ENCODE assay signal across 9 mouse cellular contexts in genomic region chr4:63216566-63216965, GRCm38 (mm10). TPM values are rescaled to one million over a fixed set of nuclear protein-coding genes. Genes with fewer than 3 reads are reported as not detected.
A peak's percentile ranks its signal among the peaks of the same experiment; 100 is the strongest.
DNase-seq lines count a peak whose midpoint lies in the region; ATAC-seq and TF ChIP-seq lines count a peak whose summit lies in the region.
"Had no signal": no experiment of that assay in that cellular context is flagged by ENCODE, and none has a peak within 500 bp of the region (broad histone marks: within the 10 kb centered on the region; RNA-seq: fewer than 3 reads in every experiment).

No protein-coding gene starts in this region.

- TF ChIP-seq POLR2A in cerebellum, adult 2 months (IDR thresholded peaks at IDR 0.05; ENCODE audit: borderline replicate concordance, insufficient read depth, low read length), result no peak

- TF ChIP-seq CTCF in cerebellum, adult 2 months (IDR thresholded peaks at IDR 0.05; ENCODE audit: borderline replicate concordance, insufficient read depth, low read depth, low read length), result no peak
- no peak for TF ChIP-seq CTCF in hindbrain, postnatal 0 days (IDR thresholded peaks at IDR 0.05; ENCODE audit: low read depth)

- no peak overlapping the region for H3K27ac ChIP-seq in cerebellum, adult 2 months (ENCODE audit: insufficient read depth, low read length)
- H3K27ac ChIP-seq in embryonic facial prominence, embryonic 11.5 days (replicated peaks; ENCODE audit: low read depth, low read length), result no peak overlapping the region
- no peak overlapping the region for H3K27ac ChIP-seq in hindbrain, postnatal 0 days

- H3K4me1 ChIP-seq in cerebellum, adult 2 months (ENCODE audit: control insufficient read depth, insufficient read depth, low read length), result peaks cover 16% of the 10 kb centered on the region
- peaks cover 3% of the 10 kb centered on the region for H3K4me1 ChIP-seq in embryonic facial prominence, embryonic 11.5 days (ENCODE audit: control insufficient read depth, insufficient read depth, low read length)
- peaks cover 7% of the 10 kb centered on the region; the same call in 1 of the 2 replicates for H3K4me1 ChIP-seq in hindbrain, postnatal 0 days (ENCODE audit: insufficient read depth, low read length)

- WGBS in cerebellum, adult 2 months, result 40% methylated on average over 9 of the region's 9 CpGs
- WGBS in embryonic facial prominence, embryonic 11.5 days, result 22% methylated on average over 9 of the region's 9 CpGs
- WGBS in hindbrain, postnatal 0 days, result 28% methylated on average over 9 of the region's 9 CpGs

- peak; percentile 10; the same call in 1 of the 2 replicates for ATAC-seq in embryonic facial prominence, embryonic 11.5 days (replicated peaks; ENCODE audit: insufficient number of reproducible peaks, low FRiP score, low TSS enrichment, low read depth)
- ATAC-seq in hindbrain, postnatal 0 days, result peak; percentile 44

- H3K4me2 ChIP-seq in embryonic facial prominence, embryonic 11.5 days (ENCODE audit: low read depth, low read length), result peak overlapping the region; percentile 100
- peak overlapping the region; percentile 100 for H3K4me2 ChIP-seq in hindbrain, postnatal 0 days (ENCODE audit: low read depth, low read length)

- no peaks in the 10 kb centered on the region for H3K36me3 ChIP-seq in embryonic facial prominence, embryonic 11.5 days (replicated peaks; ENCODE audit: control insufficient read depth, insufficient read depth, low read depth, low read length)
- H3K36me3 ChIP-seq in hindbrain, postnatal 0 days (ENCODE audit: insufficient read depth, low read length), result no peaks in the 10 kb centered on the region

- H3K4me3 ChIP-seq in cerebellum, adult 2 months (replicated peaks; ENCODE audit: insufficient read depth, low read depth, low read length), result peak overlapping the region; percentile 65
- peak overlapping the region; percentile 85 for H3K4me3 ChIP-seq in embryonic facial prominence, embryonic 11.5 days (ENCODE audit: low read depth, low read length)
- no peak overlapping the region; the same call in 1 of the 2 replicates for H3K4me3 ChIP-seq in hindbrain, postnatal 0 days (ENCODE audit: low read length)

- DNase-seq in cerebellum, adult 2 months, result no peak
- no peak for DNase-seq in cerebellum, adult 11-12 months
- DNase-seq in embryonic facial prominence, embryonic 11.5 days (ENCODE audit: low spot score), result peak; percentile 57
- DNase-seq in hindbrain, postnatal 0 days (ENCODE audit: low spot score), result peak; percentile 35
- DNase-seq in lung, postnatal 10 days, result peak; percentile 90
- no peak for DNase-seq in spleen, postnatal 14 days (ENCODE audit: low spot score in 2 of 2)
- no peak for DNase-seq in frontal cortex, postnatal 10 days (ENCODE audit: low spot score in 2 of 2)
- DNase-seq in urinary bladder, adult 2 months (ENCODE audit: low spot score), result no peak

- H3K27me3 ChIP-seq in cerebellum, adult 2 months (ENCODE audit: control insufficient read depth, insufficient read depth, low read length), result peaks cover 6% of the 10 kb centered on the region; the same call in 1 of the 2 replicates
- H3K27me3 ChIP-seq in embryonic facial prominence, embryonic 11.5 days (ENCODE audit: control insufficient read depth, insufficient read depth, low read length), result no peaks in the 10 kb centered on the region; the same call in 1 of the 2 replicates
- H3K27me3 ChIP-seq in hindbrain, postnatal 0 days (ENCODE audit: insufficient read depth, low read length), result peaks cover 27% of the 10 kb centered on the region

- H3K9ac ChIP-seq in embryonic facial prominence, embryonic 11.5 days (replicated peaks; ENCODE audit: low read length), result peak overlapping the region; percentile 87
- H3K9ac ChIP-seq in hindbrain, postnatal 0 days (replicated peaks; ENCODE audit: low read length), result no peak overlapping the region

- H3K9me3 ChIP-seq in embryonic facial prominence, embryonic 11.5 days (replicated peaks; ENCODE audit: control insufficient read depth, low read length), result no peaks in the 10 kb centered on the region
- no peaks in the 10 kb centered on the region for H3K9me3 ChIP-seq in hindbrain, postnatal 0 days (ENCODE audit: low read length)

RNA-seq across cellular contexts. Expression of gene Col27a1, which starts 2.8 kb away (rescaled TPM):
- polyA plus RNA-seq in cerebellum, adult 2 months (2012; rRNA removed), result 24.2 and 27.4 TPM in 2 replicates
- 4.5 and 4.9 TPM in 2 replicates for polyA plus RNA-seq in embryonic facial prominence, embryonic 11.5 days (2014; fragmentation: Nextera tagmentation; extraction: Ambion mirVana)
- total RNA-seq in hindbrain, postnatal 0 days (2014; rRNA removed), result 5.8 and 9.5 TPM in 2 replicates
- polyA plus RNA-seq in hindbrain, postnatal 0 days (2015; fragmentation: Nextera tagmentation; extraction: Ambion mirVana), result 1.4 and 1.9 TPM in 2 replicates
- polyA plus RNA-seq in urinary bladder, adult 2 months (2012; rRNA removed), result 12.3 and 13.3 TPM in 2 replicates

RNA-seq across cellular contexts. Expression of gene Kif12, which starts 44.6 kb away (rescaled TPM):
- 0.06 TPM in 1 of 2 replicates, not detected in the other for polyA plus RNA-seq in cerebellum, adult 2 months (2012; rRNA removed)
- not detected in 2 replicates for polyA plus RNA-seq in embryonic facial prominence, embryonic 11.5 days (2014; fragmentation: Nextera tagmentation; extraction: Ambion mirVana)
- total RNA-seq in hindbrain, postnatal 0 days (2014; rRNA removed), result 0.18 and 0.47 TPM in 2 replicates
- polyA plus RNA-seq in hindbrain, postnatal 0 days (2015; fragmentation: Nextera tagmentation; extraction: Ambion mirVana), result 0.10 and 0.39 TPM in 2 replicates
- not detected in 2 replicates for polyA plus RNA-seq in urinary bladder, adult 2 months (2012; rRNA removed)
- total RNA-seq: neutrophil, adult 5-6 weeks had no signal

Comparison
In these comparisons a context has a peak if more than half of its experiments do, and no peak if none do; other contexts are left out.
1. DNase-seq: peak in embryonic facial prominence, embryonic 11.5 days (single experiment), hindbrain, postnatal 0 days (single experiment) and lung, postnatal 10 days (single experiment); none in cerebellum, adult 2 months (0 of 2), cerebellum, adult 11-12 months (single experiment), spleen, postnatal 14 days (0 of 2), frontal cortex, postnatal 10 days (0 of 2) and urinary bladder, adult 2 months (single experiment).